Comparison of ENCODE assay signal across 27 mouse cellular contexts in the genomic region with DNA sequence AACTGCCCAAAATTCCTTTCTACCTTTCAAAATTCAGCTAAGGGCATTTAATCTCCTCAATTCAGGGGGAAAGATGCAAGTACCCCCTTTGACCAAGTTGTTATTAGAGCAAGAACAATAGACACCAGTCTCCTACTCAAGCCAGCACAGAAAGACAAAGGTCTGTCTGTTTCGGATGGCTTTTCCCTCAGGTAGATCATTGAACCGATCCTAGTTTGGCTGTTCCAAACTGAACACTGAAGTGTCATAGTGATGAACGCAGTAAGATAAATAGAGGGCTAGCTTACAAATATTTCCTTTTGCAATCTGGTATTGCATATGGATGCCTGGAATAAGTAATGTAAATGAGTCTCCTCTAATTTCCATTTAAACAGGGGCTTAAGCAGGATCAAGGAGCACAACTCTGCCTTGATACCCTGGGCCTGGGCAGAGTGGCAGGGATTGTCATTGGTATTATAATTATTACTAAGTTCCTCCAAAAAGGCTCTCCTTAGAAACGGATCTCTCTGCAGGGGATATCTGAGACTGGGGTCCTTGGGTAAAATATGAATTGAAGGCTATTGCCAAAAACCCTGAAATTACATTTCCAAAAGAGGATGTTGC.
DNase-seq lines count a peak whose midpoint lies in the region; ATAC-seq and TF ChIP-seq lines count a peak whose summit lies in the region.
"Had no signal": no experiment of that assay in that cellular context is flagged by ENCODE, and none has a peak within 500 bp of the region (broad histone marks: within the 10 kb centered on the region; RNA-seq: fewer than 3 reads in every experiment).

No protein-coding gene starts in this region.

- peak; percentile 17 for DNase-seq in forebrain, embryonic 14.5 days (ENCODE audit: low spot score)
- no peak for DNase-seq in forebrain, embryonic 10.5 days (ENCODE audit: extremely low spot score, low spot score)
- no peak for DNase-seq in midbrain, embryonic 10.5 days (ENCODE audit: low spot score)
- peak; percentile 32 for DNase-seq in midbrain, embryonic 14.5 days
- DNase-seq in layer of hippocampus, adult 9-10 months (ENCODE audit: low spot score): no peak
- no peak for DNase-seq in layer of hippocampus, adult 2 months (ENCODE audit: low spot score in 2 of 2)
- DNase-seq: adrenal gland, adult 8-10 months; adrenal gland, postnatal 36 days; cerebellum, adult 11 months; cerebellum, adult 2 months; cerebellum, adult 9-11 months; cerebellum, postnatal 25 days; gastrocnemius, postnatal 10 days; gastrocnemius, postnatal 36 days; heart, postnatal 10 days; heart, postnatal 36 days had no signal

- no peak overlapping the region for H3K4me2 ChIP-seq in forebrain, embryonic 14.5 days (ENCODE audit: low read length)
- no peak overlapping the region for H3K4me2 ChIP-seq in midbrain, embryonic 16.5 days (ENCODE audit: low read length)
- no peak overlapping the region for H3K4me2 ChIP-seq in midbrain, embryonic 12.5 days (replicated peaks)
- H3K4me2 ChIP-seq in midbrain, embryonic 14.5 days (ENCODE audit: low read length): no peak overlapping the region
- H3K4me2 ChIP-seq: embryonic facial prominence, embryonic 12.5 days; embryonic facial prominence, embryonic 15.5 days; heart, embryonic 12.5 days; heart, embryonic 15.5 days; hindbrain, embryonic 13.5 days; intestine, embryonic 15.5 days had no signal

- H3K4me3 ChIP-seq in forebrain, embryonic 14.5 days (ENCODE audit: low read depth, low read length): no peak overlapping the region
- no peak overlapping the region for H3K4me3 ChIP-seq in forebrain, embryonic 10.5 days
- no peak overlapping the region for H3K4me3 ChIP-seq in midbrain, embryonic 10.5 days
- H3K4me3 ChIP-seq in midbrain, embryonic 16.5 days (ENCODE audit: low read depth, low read length): no peak overlapping the region
- no peak overlapping the region for H3K4me3 ChIP-seq in midbrain, embryonic 12.5 days
- H3K4me3 ChIP-seq in midbrain, embryonic 14.5 days (replicated peaks; ENCODE audit: low read depth, low read length): no peak overlapping the region
- no peak overlapping the region for H3K4me3 ChIP-seq in layer of hippocampus, adult 2 months
- H3K4me3 ChIP-seq: embryonic facial prominence, embryonic 12.5 days; embryonic facial prominence, embryonic 15.5 days; heart, embryonic 12.5 days; heart, embryonic 15.5 days; hindbrain, embryonic 10.5 days; hindbrain, embryonic 13.5 days; intestine, embryonic 15.5 days had no signal

- TF ChIP-seq CTCF in layer of hippocampus, adult 2 months (conservative IDR thresholded peaks at IDR 0.05): no peak

- no peaks in the 10 kb centered on the region for H3K36me3 ChIP-seq in forebrain, embryonic 14.5 days (ENCODE audit: control insufficient read depth, insufficient read depth, low read length)
- no peaks in the 10 kb centered on the region for H3K36me3 ChIP-seq in forebrain, embryonic 10.5 days (replicated peaks)
- no peaks in the 10 kb centered on the region for H3K36me3 ChIP-seq in midbrain, embryonic 10.5 days
- H3K36me3 ChIP-seq in midbrain, embryonic 16.5 days (ENCODE audit: control insufficient read depth, insufficient read depth, low read length): no peaks in the 10 kb centered on the region
- H3K36me3 ChIP-seq in midbrain, embryonic 12.5 days: no peaks in the 10 kb centered on the region
- H3K36me3 ChIP-seq in midbrain, embryonic 14.5 days (ENCODE audit: control insufficient read depth, insufficient read depth, low read length): no peaks in the 10 kb centered on the region
- H3K36me3 ChIP-seq: embryonic facial prominence, embryonic 12.5 days; embryonic facial prominence, embryonic 15.5 days; heart, embryonic 12.5 days; heart, embryonic 15.5 days; hindbrain, embryonic 10.5 days; hindbrain, embryonic 13.5 days; intestine, embryonic 15.5 days had no signal

- H3K4me1 ChIP-seq in forebrain, embryonic 14.5 days (ENCODE audit: control insufficient read depth, insufficient read depth, low read length): no peaks in the 10 kb centered on the region
- H3K4me1 ChIP-seq in forebrain, embryonic 10.5 days: peaks cover 19% of the 10 kb centered on the region
- H3K4me1 ChIP-seq in midbrain, embryonic 10.5 days: peaks cover 21% of the 10 kb centered on the region
- H3K4me1 ChIP-seq in midbrain, embryonic 16.5 days (ENCODE audit: control insufficient read depth, insufficient read depth, low read length): no peaks in the 10 kb centered on the region
- peaks cover 9% of the 10 kb centered on the region; the same call in 1 of the 2 replicates for H3K4me1 ChIP-seq in midbrain, embryonic 12.5 days
- H3K4me1 ChIP-seq in midbrain, embryonic 14.5 days (ENCODE audit: control insufficient read depth, insufficient read depth, low read length): 0 out of 2 replicates have a peak, but pooled peaks cover 3% of the 10 kb centered on the region
- H3K4me1 ChIP-seq: embryonic facial prominence, embryonic 12.5 days; embryonic facial prominence, embryonic 15.5 days; heart, embryonic 12.5 days; heart, embryonic 15.5 days; hindbrain, embryonic 13.5 days; intestine, embryonic 15.5 days had no signal

- ATAC-seq in forebrain, embryonic 14.5 days: no peak
- ATAC-seq in midbrain, embryonic 16.5 days: no peak
- peak; percentile 82 for ATAC-seq in midbrain, embryonic 12.5 days (ENCODE audit: low FRiP score, low read depth)
- ATAC-seq in midbrain, embryonic 14.5 days (ENCODE audit: low FRiP score, low TSS enrichment): peak; percentile 40; the same call in 1 of the 2 replicates
- ATAC-seq: activated CD4-positive, CD25-positive, alpha-beta regulatory T cell, adult 4 months; hindbrain, embryonic 16.5 days; intestine, embryonic 15.5 days had no signal

- WGBS in forebrain, embryonic 14.5 days: 18% methylated on average over 4 of the region's 4 CpGs
- WGBS in forebrain, embryonic 10.5 days: 30% methylated on average over 4 of the region's 4 CpGs
- WGBS in midbrain, embryonic 10.5 days: 35% methylated on average over 4 of the region's 4 CpGs
- 20% methylated on average over 4 of the region's 4 CpGs for WGBS in midbrain, embryonic 16.5 days
- 15% methylated on average over 4 of the region's 4 CpGs for WGBS in midbrain, embryonic 12.5 days
- WGBS in midbrain, embryonic 14.5 days: 15% methylated on average over 4 of the region's 4 CpGs

- H3K27ac ChIP-seq in forebrain, embryonic 14.5 days (ENCODE audit: low read depth, low read length): no peak overlapping the region
- no peak overlapping the region for H3K27ac ChIP-seq in forebrain, embryonic 10.5 days
- H3K27ac ChIP-seq in midbrain, embryonic 10.5 days (replicated peaks): peak overlapping the region; percentile 52
- H3K27ac ChIP-seq in midbrain, embryonic 16.5 days (ENCODE audit: low read length): no peak overlapping the region
- no peak overlapping the region for H3K27ac ChIP-seq in midbrain, embryonic 12.5 days (replicated peaks)
- no peak overlapping the region for H3K27ac ChIP-seq in midbrain, embryonic 14.5 days (replicated peaks; ENCODE audit: low read depth, low read length)
- no peak overlapping the region for H3K27ac ChIP-seq in layer of hippocampus, adult 2 months
- H3K27ac ChIP-seq: embryonic facial prominence, embryonic 12.5 days; embryonic facial prominence, embryonic 15.5 days; heart, embryonic 15.5 days; hindbrain, embryonic 10.5 days; hindbrain, embryonic 13.5 days; intestine, embryonic 15.5 days had no signal

- H3K9ac ChIP-seq in forebrain, embryonic 14.5 days (ENCODE audit: low read length): no peak overlapping the region
- no peak overlapping the region for H3K9ac ChIP-seq in midbrain, embryonic 16.5 days (ENCODE audit: low read depth, low read length)
- H3K9ac ChIP-seq in midbrain, embryonic 12.5 days (replicated peaks): no peak overlapping the region
- no peak overlapping the region for H3K9ac ChIP-seq in midbrain, embryonic 14.5 days (replicated peaks; ENCODE audit: low read length)
- H3K9ac ChIP-seq: embryonic facial prominence, embryonic 12.5 days; embryonic facial prominence, embryonic 15.5 days; heart, embryonic 12.5 days; heart, embryonic 15.5 days; hindbrain, embryonic 13.5 days; intestine, embryonic 15.5 days had no signal

- H3K27me3 ChIP-seq in forebrain, embryonic 14.5 days (replicated peaks; ENCODE audit: control insufficient read depth, insufficient read depth, low read length): no peaks in the 10 kb centered on the region
- H3K27me3 ChIP-seq in forebrain, embryonic 10.5 days (ENCODE audit: poor library complexity, severe bottlenecking): no peaks in the 10 kb centered on the region
- H3K27me3 ChIP-seq in midbrain, embryonic 10.5 days (ENCODE audit: low read depth, poor library complexity, severe bottlenecking): no peaks in the 10 kb centered on the region
- H3K27me3 ChIP-seq in midbrain, embryonic 16.5 days (ENCODE audit: control insufficient read depth, insufficient read depth, low read depth, low read length): no peaks in the 10 kb centered on the region
- no peaks in the 10 kb centered on the region for H3K27me3 ChIP-seq in midbrain, embryonic 12.5 days
- no peaks in the 10 kb centered on the region for H3K27me3 ChIP-seq in midbrain, embryonic 14.5 days (ENCODE audit: control insufficient read depth, insufficient read depth, low read length)
- H3K27me3 ChIP-seq: embryonic facial prominence, embryonic 12.5 days; embryonic facial prominence, embryonic 15.5 days; heart, embryonic 12.5 days; heart, embryonic 15.5 days; hindbrain, embryonic 13.5 days; intestine, embryonic 15.5 days had no signal

- no peaks in the 10 kb centered on the region for H3K9me3 ChIP-seq in forebrain, embryonic 14.5 days (replicated peaks; ENCODE audit: control insufficient read depth, low read length)
- H3K9me3 ChIP-seq in forebrain, embryonic 10.5 days: no peaks in the 10 kb centered on the region
- no peaks in the 10 kb centered on the region for H3K9me3 ChIP-seq in midbrain, embryonic 10.5 days (replicated peaks)
- H3K9me3 ChIP-seq in midbrain, embryonic 16.5 days (replicated peaks; ENCODE audit: control insufficient read depth, low read length, poor library complexity, severe bottlenecking): no peaks in the 10 kb centered on the region
- H3K9me3 ChIP-seq in midbrain, embryonic 12.5 days: no peaks in the 10 kb centered on the region
- no peaks in the 10 kb centered on the region for H3K9me3 ChIP-seq in midbrain, embryonic 14.5 days (ENCODE audit: control insufficient read depth, low read length)
- H3K9me3 ChIP-seq: embryonic facial prominence, embryonic 12.5 days; embryonic facial prominence, embryonic 15.5 days; heart, embryonic 12.5 days; heart, embryonic 15.5 days; hindbrain, embryonic 10.5 days; hindbrain, embryonic 13.5 days; intestine, embryonic 15.5 days had no signal

Comparison
In these comparisons a context has a peak if more than half of its experiments do, and no peak if none do; other contexts are left out.
1. ATAC-seq: peak in midbrain, embryonic 12.5 days (single experiment) and midbrain, embryonic 14.5 days (single experiment); none in forebrain, embryonic 14.5 days (single experiment) and midbrain, embryonic 16.5 days (single experiment).
2. DNase-seq: peak in forebrain, embryonic 14.5 days (single experiment) and midbrain, embryonic 14.5 days (single experiment); none in forebrain, embryonic 10.5 days (single experiment), midbrain, embryonic 10.5 days (single experiment), layer of hippocampus, adult 9-10 months (single experiment) and layer of hippocampus, adult 2 months (0 of 2).